Mouse (Mus musculus): ENCODE data around the gene Fam162b. TPM values are rescaled to one million over a fixed set of nuclear protein-coding genes. Genes with fewer than 3 reads are reported as not detected.

Fam162b gene
- polyA plus RNA-seq, 1 experiment, result not detected

DNA sequence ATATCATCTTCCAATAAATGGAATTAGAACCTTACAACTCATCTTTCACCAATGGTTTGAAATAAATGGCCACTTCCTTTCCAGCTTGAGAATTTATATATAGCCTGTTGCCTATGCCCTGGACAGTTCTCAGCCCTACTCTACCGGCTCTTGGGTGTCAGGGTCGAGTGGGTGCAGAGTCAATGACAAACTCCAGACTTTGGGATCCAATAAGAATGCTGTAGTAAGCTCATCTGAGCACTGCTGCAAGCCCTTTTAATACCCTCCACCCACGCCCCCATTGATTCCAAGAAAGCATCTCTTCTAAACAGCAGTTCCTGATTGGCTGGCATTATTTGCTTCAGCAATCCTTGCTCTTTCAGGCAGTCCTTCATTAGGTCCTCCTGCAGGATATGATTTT is 23.1 kb upstream of the Fam162b start:
- Histone ChIP-seq H3K36me3 (ENCODE audit: control insufficient read depth, insufficient read depth, low read length) (no peaks in the 10 kb centered on the region), H3K4me1 (ENCODE audit: control insufficient read depth, insufficient read depth, insufficient read length) (no peaks in the 10 kb centered on the region), H3K27me3 (ENCODE audit: control insufficient read depth, insufficient read depth, low read length) (no peaks in the 10 kb centered on the region), H3K27ac (ENCODE audit: insufficient read depth, low read length) (no peak overlapping the region), H3K4me3 (ENCODE audit: extremely low read depth, insufficient read depth, insufficient read length) (no peak overlapping the region)
- DNase-seq (ENCODE audit: low read depth in 1 of 2, low spot score in 2 of 2), result no peak
- TF ChIP-seq CTCF (IDR thresholded peaks at IDR 0.05; ENCODE audit: extremely low read depth, insufficient read depth, insufficient read length, insufficient replicate concordance) (no peak), POLR2A (IDR thresholded peaks at IDR 0.05; ENCODE audit: low read depth, low read length) (no peak)
- WGBS, result 82% methylated on average over 3 of the region's 3 CpGs

DNA sequence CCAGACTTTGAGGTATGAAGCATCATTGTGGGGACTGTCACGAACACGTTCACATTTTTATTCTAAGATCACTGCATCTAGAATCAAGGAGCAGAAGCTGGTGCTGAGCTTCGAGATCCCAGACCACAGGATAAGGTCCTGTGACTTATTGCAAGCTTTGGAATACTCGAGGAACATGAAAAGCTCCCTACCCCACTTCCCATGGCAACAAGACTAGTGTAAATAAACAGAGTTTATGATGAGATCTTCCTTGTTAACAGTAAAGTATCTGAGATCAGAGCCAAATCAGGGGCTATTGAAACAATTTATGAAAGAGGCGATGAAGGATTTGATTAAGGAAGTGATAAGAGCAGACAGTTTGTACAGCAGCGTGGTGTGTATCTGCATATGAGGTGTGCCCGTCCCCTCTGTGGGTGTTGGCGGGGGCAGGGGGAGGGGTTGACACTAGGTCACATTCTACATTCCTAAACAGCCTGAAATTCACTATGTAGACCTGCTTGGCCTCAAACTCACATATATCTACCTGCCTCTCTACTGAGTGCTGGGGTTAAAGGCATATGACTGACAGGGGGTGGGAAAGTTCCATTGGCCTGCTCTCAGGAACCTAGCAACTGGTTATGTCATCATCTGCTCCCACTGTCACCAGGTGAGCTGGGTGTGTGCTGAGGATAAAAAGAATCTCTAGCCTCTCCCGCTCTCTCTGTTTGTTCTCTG is 21.8 kb upstream of the Fam162b start:
- TF ChIP-seq POLR2A (IDR thresholded peaks at IDR 0.05; ENCODE audit: low read depth, low read length), result no peak
- TF ChIP-seq CTCF (IDR thresholded peaks at IDR 0.05; ENCODE audit: extremely low read depth, insufficient read depth, insufficient read length, insufficient replicate concordance), result no peak
- Histone ChIP-seq H3K36me3 (ENCODE audit: control insufficient read depth, insufficient read depth, low read length) (no peaks in the 10 kb centered on the region), H3K27ac (ENCODE audit: insufficient read depth, low read length) (no peak overlapping the region), H3K4me3 (ENCODE audit: extremely low read depth, insufficient read depth, insufficient read length) (no peak overlapping the region), H3K27me3 (ENCODE audit: control insufficient read depth, insufficient read depth, low read length) (no peaks in the 10 kb centered on the region), H3K4me1 (ENCODE audit: control insufficient read depth, insufficient read depth, insufficient read length) (no peaks in the 10 kb centered on the region)
- no peak for DNase-seq (ENCODE audit: low read depth in 1 of 2, low spot score in 2 of 2)
- WGBS, result 61% methylated on average over 9 of the region's 9 CpGs

DNA sequence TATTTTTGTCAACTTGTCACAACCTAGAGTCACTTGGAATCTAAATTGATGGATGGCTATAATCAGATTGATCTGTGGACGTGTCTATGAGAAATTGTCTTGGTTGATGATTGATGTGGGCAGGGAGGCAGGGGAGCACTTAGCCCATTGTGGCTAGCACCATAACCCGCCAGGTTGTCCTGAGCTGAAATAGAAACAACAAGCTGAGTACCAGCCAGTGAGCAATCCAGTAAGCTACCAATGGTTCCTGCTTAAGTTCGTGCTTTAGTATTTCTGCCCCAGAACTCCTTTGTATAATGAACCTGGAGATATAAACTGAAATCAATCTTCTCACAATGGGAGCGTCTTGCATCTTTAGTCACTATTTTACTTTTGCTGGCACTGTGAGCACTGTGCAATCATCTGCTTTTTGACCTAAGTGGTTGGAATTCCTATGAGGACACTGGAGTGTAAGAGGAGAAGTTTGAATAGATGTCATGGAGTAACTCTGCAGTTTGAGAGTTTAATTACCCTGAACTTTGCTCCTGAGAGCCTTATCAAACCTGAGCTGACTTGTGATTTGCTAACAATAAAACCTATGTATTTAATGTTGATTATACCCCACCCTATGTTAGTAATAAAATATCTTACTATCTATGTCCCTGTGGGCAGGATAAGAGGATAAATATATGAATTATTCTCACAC is 19.6 kb upstream of the Fam162b start:
- Histone ChIP-seq H3K27ac (ENCODE audit: insufficient read depth, low read length) (no peak overlapping the region), H3K4me3 (ENCODE audit: extremely low read depth, insufficient read depth, insufficient read length) (no peak overlapping the region), H3K4me1 (ENCODE audit: control insufficient read depth, insufficient read depth, insufficient read length) (no peaks in the 10 kb centered on the region), H3K36me3 (ENCODE audit: control insufficient read depth, insufficient read depth, low read length) (no peaks in the 10 kb centered on the region), H3K27me3 (ENCODE audit: control insufficient read depth, insufficient read depth, low read length) (no peaks in the 10 kb centered on the region)
- no peak for DNase-seq (ENCODE audit: low read depth in 1 of 2, low spot score in 2 of 2)
- 75% methylated on average over 4 of the region's 4 CpGs for WGBS
- TF ChIP-seq POLR2A (IDR thresholded peaks at IDR 0.05; ENCODE audit: low read depth, low read length), result no peak
- TF ChIP-seq CTCF (IDR thresholded peaks at IDR 0.05; ENCODE audit: extremely low read depth, insufficient read depth, insufficient read length, insufficient replicate concordance), result no peak

DNA sequence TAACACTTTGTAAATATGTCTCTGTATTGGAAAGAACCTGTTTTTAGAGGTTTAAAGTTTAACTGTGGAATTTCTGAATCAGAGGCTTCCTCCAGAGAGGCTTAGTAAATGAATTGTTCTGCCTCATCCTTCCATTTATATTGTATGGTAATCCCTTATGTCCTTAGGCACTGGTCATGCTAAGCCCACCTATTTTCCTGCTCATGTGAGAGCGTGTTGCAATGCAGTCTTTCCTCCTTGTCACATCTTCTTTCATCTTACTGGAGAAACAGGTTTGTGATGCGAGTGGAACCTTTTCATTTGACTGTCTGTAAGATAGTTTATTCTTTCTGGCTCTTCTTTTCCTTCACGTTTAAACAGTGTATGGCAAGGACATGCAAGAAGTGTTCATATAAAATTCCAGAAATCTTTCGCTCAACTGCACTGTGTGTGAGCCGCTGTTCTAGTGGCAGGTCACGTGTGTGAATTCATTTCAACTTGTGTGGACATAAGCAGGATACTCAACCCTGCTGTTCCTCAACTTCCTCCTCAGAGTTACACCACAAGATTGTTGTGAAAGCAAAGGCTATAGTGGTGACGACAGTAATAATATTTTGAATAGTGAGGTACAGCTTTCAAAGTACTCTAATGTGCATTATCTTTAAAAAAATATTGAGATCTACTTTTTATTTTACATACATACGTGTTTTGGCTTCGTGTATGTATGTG is 6.8 kb upstream of the Fam162b start:
- H3K36me3 ChIP-seq (ENCODE audit: control insufficient read depth, insufficient read depth, low read length), result no peaks in the 10 kb centered on the region
- H3K27ac ChIP-seq (ENCODE audit: insufficient read depth, low read length), result no peak overlapping the region
- no peaks in the 10 kb centered on the region for H3K4me1 ChIP-seq (ENCODE audit: control insufficient read depth, insufficient read depth, insufficient read length)
- DNase-seq (ENCODE audit: low read depth in 1 of 2, low spot score in 2 of 2), result no peak
- TF ChIP-seq POLR2A (IDR thresholded peaks at IDR 0.05; ENCODE audit: low read depth, low read length) (no peak), CTCF (IDR thresholded peaks at IDR 0.05; ENCODE audit: extremely low read depth, insufficient read depth, insufficient read length, insufficient replicate concordance) (no peak)
- no peak overlapping the region for H3K4me3 ChIP-seq (ENCODE audit: extremely low read depth, insufficient read depth, insufficient read length)
- no peaks in the 10 kb centered on the region for H3K27me3 ChIP-seq (ENCODE audit: control insufficient read depth, insufficient read depth, low read length)
- WGBS, result 71% methylated on average over 9 of the region's 9 CpGs

- H3K4me1 ChIP-seq (ENCODE audit: control insufficient read depth, insufficient read depth, insufficient read length), result no peaks in the 10 kb centered on the region
- DNase-seq (ENCODE audit: low read depth in 1 of 2, low spot score in 2 of 2), result no peak
- TF ChIP-seq POLR2A (IDR thresholded peaks at IDR 0.05; ENCODE audit: low read depth, low read length) (no peak), CTCF (IDR thresholded peaks at IDR 0.05; ENCODE audit: extremely low read depth, insufficient read depth, insufficient read length, insufficient replicate concordance) (no peak)
- H3K4me3 ChIP-seq (ENCODE audit: extremely low read depth, insufficient read depth, insufficient read length), result no peak overlapping the region
- 0 out of 2 replicates have a peak, but pooled peaks cover under 1% of the 10 kb centered on the region for H3K27me3 ChIP-seq (ENCODE audit: control insufficient read depth, insufficient read depth, low read length)
- H3K27ac ChIP-seq (ENCODE audit: insufficient read depth, low read length), result no peak overlapping the region
- WGBS, result 45% methylated on average over 10 of the region's 10 CpGs
- no peaks in the 10 kb centered on the region for H3K36me3 ChIP-seq (ENCODE audit: control insufficient read depth, insufficient read depth, low read length)
Observed at GRCm38 (mm10) chr10:51595001-51595931, 4.9 kb upstream of the Fam162b start.

- no peaks in the 10 kb centered on the region for H3K4me1 ChIP-seq (ENCODE audit: control insufficient read depth, insufficient read depth, insufficient read length)
- H3K27ac ChIP-seq (ENCODE audit: insufficient read depth, low read length), result no peak overlapping the region
- 76% methylated on average over 2 of the region's 2 CpGs for WGBS
- H3K36me3 ChIP-seq (ENCODE audit: control insufficient read depth, insufficient read depth, low read length), result no peaks in the 10 kb centered on the region
- DNase-seq (ENCODE audit: low read depth in 1 of 2, low spot score in 2 of 2), result no peak
- peaks cover 2% of the 10 kb centered on the region; the same call in 1 of the 2 replicates for H3K27me3 ChIP-seq (ENCODE audit: control insufficient read depth, insufficient read depth, low read length)
- no peak for TF ChIP-seq POLR2A (IDR thresholded peaks at IDR 0.05; ENCODE audit: low read depth, low read length)
- no peak for TF ChIP-seq CTCF (IDR thresholded peaks at IDR 0.05; ENCODE audit: extremely low read depth, insufficient read depth, insufficient read length, insufficient replicate concordance)
- H3K4me3 ChIP-seq (ENCODE audit: extremely low read depth, insufficient read depth, insufficient read length), result no peak overlapping the region
Observed at GRCm38 (mm10) chr10:51591574-51591973, 1.3 kb upstream of the Fam162b start.
